In the genomic region with DNA sequence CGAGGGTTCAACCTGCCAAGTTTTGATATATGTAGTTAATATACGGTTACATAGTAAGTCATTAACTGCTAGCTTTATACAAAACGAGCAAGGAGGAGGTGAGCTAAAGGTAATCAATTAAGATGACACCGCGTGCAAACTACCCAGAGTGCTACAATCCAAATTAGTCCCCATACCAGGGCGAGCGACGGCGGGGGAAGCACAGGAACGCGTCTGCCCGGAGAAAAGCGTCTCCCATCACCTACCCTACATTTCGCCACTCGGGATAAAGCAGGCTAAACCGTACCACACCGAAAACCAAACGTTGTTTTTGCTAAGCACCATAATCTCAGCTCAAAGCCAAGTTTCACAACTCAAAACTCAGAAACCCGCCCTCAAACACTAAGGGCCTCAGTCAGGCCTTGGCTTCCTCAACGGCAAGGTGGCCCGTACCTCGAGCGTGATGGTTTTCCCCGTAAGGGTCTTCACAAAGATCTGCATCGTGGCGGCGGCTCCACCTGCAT, we compare ENCODE assay signal across 8 mouse cellular contexts. TPM values are rescaled to one million over a fixed set of nuclear protein-coding genes. Genes with fewer than 3 reads are reported as not detected.
DNase-seq lines count a peak whose midpoint lies in the region; ATAC-seq and TF ChIP-seq lines count a peak whose summit lies in the region.

No protein-coding gene starts in this region.

- under 1% methylated on average over 27 of the region's 27 CpGs for WGBS in cerebellum, adult 2 months
- WGBS in spleen, adult 2 months = under 1% methylated on average over 27 of the region's 27 CpGs
- WGBS in liver, embryonic 11.5 days = under 1% methylated on average over 27 of the region's 27 CpGs
- under 1% methylated on average over 27 of the region's 27 CpGs for WGBS in stomach, embryonic 16.5 days

- H3K4me2 ChIP-seq in liver, embryonic 11.5 days = peak overlapping the region; percentile 86
- H3K4me2 ChIP-seq in stomach, embryonic 16.5 days (ENCODE audit: low read depth, low read length) = peak overlapping the region; percentile 69

- peaks cover 14% of the 10 kb centered on the region for H3K36me3 ChIP-seq in spleen, adult 2 months (ENCODE audit: control insufficient read depth, insufficient read depth, low read length)
- peaks cover 23% of the 10 kb centered on the region for H3K36me3 ChIP-seq in liver, embryonic 11.5 days (ENCODE audit: control insufficient read depth, insufficient read depth, low read length)
- peaks cover 19% of the 10 kb centered on the region for H3K36me3 ChIP-seq in stomach, embryonic 16.5 days (ENCODE audit: control insufficient read depth, insufficient read depth, low read length)

- TF ChIP-seq POLR2A in cerebellum, adult 2 months (IDR thresholded peaks at IDR 0.05; ENCODE audit: borderline replicate concordance, insufficient read depth, low read length) = no peak
- no peak for TF ChIP-seq POLR2A in spleen, adult 2 months (IDR thresholded peaks at IDR 0.05; ENCODE audit: low read depth, low read length)

- peak overlapping the region; percentile 76 for H3K27ac ChIP-seq in cerebellum, adult 2 months (ENCODE audit: insufficient read depth, low read length)
- peak overlapping the region; percentile 92 for H3K27ac ChIP-seq in spleen, adult 2 months (ENCODE audit: insufficient read depth, low read length)
- peak overlapping the region; percentile 87 for H3K27ac ChIP-seq in liver, embryonic 11.5 days (ENCODE audit: low read depth, low read length)
- H3K27ac ChIP-seq in stomach, embryonic 16.5 days (ENCODE audit: low read length) = peak overlapping the region; percentile 79

- peak; percentile 25 for ATAC-seq in liver, embryonic 11.5 days (replicated peaks; ENCODE audit: low FRiP score)
- ATAC-seq in stomach, embryonic 16.5 days (ENCODE audit: insufficient read depth, low FRiP score) = peak; percentile 34; the same call in 1 of the 2 replicates

- H3K4me1 ChIP-seq in cerebellum, adult 2 months (ENCODE audit: control insufficient read depth, insufficient read depth, low read length) = no peaks in the 10 kb centered on the region
- peaks cover 2% of the 10 kb centered on the region; the same call in 1 of the 2 replicates for H3K4me1 ChIP-seq in spleen, adult 2 months (ENCODE audit: control insufficient read depth, insufficient read depth, insufficient read length)
- peaks cover 6% of the 10 kb centered on the region for H3K4me1 ChIP-seq in liver, embryonic 11.5 days (replicated peaks; ENCODE audit: control insufficient read depth, insufficient read depth, low read length)
- H3K4me1 ChIP-seq in stomach, embryonic 16.5 days (ENCODE audit: control insufficient read depth, insufficient read depth, low read length) = peaks cover 5% of the 10 kb centered on the region

- peak overlapping the region; percentile 90 for H3K9ac ChIP-seq in liver, embryonic 11.5 days (ENCODE audit: low read depth, low read length)
- peak overlapping the region; percentile 97 for H3K9ac ChIP-seq in stomach, embryonic 16.5 days (ENCODE audit: low read length)

- no peaks in the 10 kb centered on the region for H3K9me3 ChIP-seq in liver, embryonic 11.5 days (ENCODE audit: control insufficient read depth, low read length)
- H3K9me3 ChIP-seq in stomach, embryonic 16.5 days (replicated peaks; ENCODE audit: control insufficient read depth, low read length) = no peaks in the 10 kb centered on the region

- H3K27me3 ChIP-seq in cerebellum, adult 2 months (ENCODE audit: control insufficient read depth, insufficient read depth, low read length) = no peaks in the 10 kb centered on the region
- H3K27me3 ChIP-seq in spleen, adult 2 months (ENCODE audit: control insufficient read depth, insufficient read depth, low read length) = no peaks in the 10 kb centered on the region
- H3K27me3 ChIP-seq in liver, embryonic 11.5 days (replicated peaks; ENCODE audit: control insufficient read depth, insufficient read depth, low read length) = no peaks in the 10 kb centered on the region
- no peaks in the 10 kb centered on the region for H3K27me3 ChIP-seq in stomach, embryonic 16.5 days (ENCODE audit: control insufficient read depth, insufficient read depth, low read length)

- no peak for DNase-seq in cerebellum, adult 2 months
- no peak for DNase-seq in cerebellum, adult 9-11 months
- peak in 1 of 2 experiments; percentile 6 for DNase-seq in spleen, adult 2 months (ENCODE audit: low read depth in 1 of 2, low spot score in 2 of 2)
- DNase-seq in spleen, postnatal 10 days (ENCODE audit: low spot score in 2 of 2) = no peak
- DNase-seq in liver, embryonic 11.5 days (ENCODE audit: low spot score) = no peak
- no peak for DNase-seq in embryo, embryonic 11 days
- no peak for DNase-seq in urinary bladder, postnatal 36 days (ENCODE audit: low spot score in 2 of 2)

- H3K4me3 ChIP-seq in cerebellum, adult 2 months (replicated peaks; ENCODE audit: insufficient read depth, low read depth, low read length) = peak overlapping the region; percentile 81
- peak overlapping the region; percentile 83 for H3K4me3 ChIP-seq in spleen, adult 2 months (ENCODE audit: extremely low read depth, insufficient read depth, insufficient read length)
- peak overlapping the region; percentile 62 for H3K4me3 ChIP-seq in liver, embryonic 11.5 days (ENCODE audit: low read depth, low read length)
- peak overlapping the region; percentile 87 for H3K4me3 ChIP-seq in stomach, embryonic 16.5 days (replicated peaks; ENCODE audit: low read length)

- no peak for TF ChIP-seq CTCF in cerebellum, adult 2 months (IDR thresholded peaks at IDR 0.05; ENCODE audit: borderline replicate concordance, insufficient read depth, low read depth, low read length)
- no peak for TF ChIP-seq CTCF in spleen, adult 2 months (IDR thresholded peaks at IDR 0.05; ENCODE audit: extremely low read depth, insufficient read depth, insufficient read length, insufficient replicate concordance)

RNA-seq across cellular contexts. Expression of gene Clhc1, which starts 0.5 kb away (rescaled TPM):
- 0.07 and 0.25 TPM in 2 replicates for polyA plus RNA-seq in cerebellum, adult 2 months (2012; rRNA removed)
- not detected in 2 replicates for polyA plus RNA-seq in spleen, adult 2 months (2012; rRNA removed)
- 0.10 and 0.12 TPM in 2 replicates for polyA plus RNA-seq in liver, embryonic 11.5 days (2014; fragmentation: Nextera tagmentation; extraction: Ambion mirVana)
- polyA plus RNA-seq in stomach, embryonic 16.5 days (2015; fragmentation: Nextera tagmentation; extraction: Ambion mirVana) = 0.14 and 0.28 TPM in 2 replicates

RNA-seq across cellular contexts. Expression of gene Rps27a, which starts 0.6 kb away (rescaled TPM):
- polyA plus RNA-seq in cerebellum, adult 2 months (2012; rRNA removed) = 491 and 545 TPM in 2 replicates
- 89.4 and 94.7 TPM in 2 replicates for polyA plus RNA-seq in spleen, adult 2 months (2012; rRNA removed)
- polyA plus RNA-seq in liver, embryonic 11.5 days (2014; fragmentation: Nextera tagmentation; extraction: Ambion mirVana) = 1,425 and 1,526 TPM in 2 replicates
- 776 and 999 TPM in 2 replicates for polyA plus RNA-seq in stomach, embryonic 16.5 days (2015; fragmentation: Nextera tagmentation; extraction: Ambion mirVana)

RNA-seq across cellular contexts. Expression of gene Mtif2, which starts 21.1 kb away (rescaled TPM):
- polyA plus RNA-seq in cerebellum, adult 2 months (2012; rRNA removed) = 24.5 and 28.2 TPM in 2 replicates
- 3.9 and 5.1 TPM in 2 replicates for polyA plus RNA-seq in spleen, adult 2 months (2012; rRNA removed)
- polyA plus RNA-seq in liver, embryonic 11.5 days (2014; fragmentation: Nextera tagmentation; extraction: Ambion mirVana) = 38.3 and 44.7 TPM in 2 replicates
- 35.7 and 41.5 TPM in 2 replicates for polyA plus RNA-seq in stomach, embryonic 16.5 days (2015; fragmentation: Nextera tagmentation; extraction: Ambion mirVana)

RNA-seq across cellular contexts. Expression of gene Prorsd1, which starts 32.5 kb away (rescaled TPM):
- polyA plus RNA-seq in cerebellum, adult 2 months (2012; rRNA removed) = 6.2 and 6.3 TPM in 2 replicates
- polyA plus RNA-seq in spleen, adult 2 months (2012; rRNA removed) = 1.2 and 1.4 TPM in 2 replicates
- polyA plus RNA-seq in liver, embryonic 11.5 days (2014; fragmentation: Nextera tagmentation; extraction: Ambion mirVana) = 49.2 and 52.0 TPM in 2 replicates
- 27.6 and 32.2 TPM in 2 replicates for polyA plus RNA-seq in stomach, embryonic 16.5 days (2015; fragmentation: Nextera tagmentation; extraction: Ambion mirVana)
